Mouse (Mus musculus) CD8-positive naive resting alpha-beta T cell, adult 2 months (primary cell): ENCODE results near the gene Rfx5.
"Not testable (repeated sequence)": the region's sequence is repeated elsewhere in the genome, so short reads cannot be mapped to it uniquely, and the experiment has no call there.

Source experiments
- DNase-seq, 2 experiments: peaks; one replicate each; pipeline ENCODE4 v3.0.0; 2022; ENCODE audit warnings: low read depth in 2 of 2, low spot score in 2 of 2

The Rfx5 gene

DNA sequence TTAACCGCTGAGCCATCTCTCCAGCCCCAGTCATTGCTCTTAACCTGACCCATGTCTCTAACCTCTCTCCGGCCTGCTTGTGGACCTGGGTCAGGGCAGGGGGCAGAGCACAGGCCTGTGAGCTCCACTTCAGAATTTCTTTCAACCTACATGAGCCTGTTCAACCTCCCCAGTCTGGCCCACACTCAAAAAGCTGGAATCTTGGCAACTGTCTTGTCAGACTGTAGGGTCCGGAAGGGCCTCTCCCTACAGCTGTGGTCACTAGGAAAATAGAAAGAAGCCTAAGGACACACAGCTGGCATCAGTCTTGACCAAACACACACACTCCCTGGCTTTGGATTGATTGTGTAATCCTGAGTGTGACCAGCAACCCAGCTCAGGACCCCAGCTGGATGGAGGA is 18.5 kb upstream of the Rfx5 start:
- DNase-seq = not testable (repeated sequence)

GRCm38 (mm10) chr3:94936147-94936546 is 17.7 kb upstream of the Rfx5 start:
- DNase-seq = not testable (repeated sequence)

DNA sequence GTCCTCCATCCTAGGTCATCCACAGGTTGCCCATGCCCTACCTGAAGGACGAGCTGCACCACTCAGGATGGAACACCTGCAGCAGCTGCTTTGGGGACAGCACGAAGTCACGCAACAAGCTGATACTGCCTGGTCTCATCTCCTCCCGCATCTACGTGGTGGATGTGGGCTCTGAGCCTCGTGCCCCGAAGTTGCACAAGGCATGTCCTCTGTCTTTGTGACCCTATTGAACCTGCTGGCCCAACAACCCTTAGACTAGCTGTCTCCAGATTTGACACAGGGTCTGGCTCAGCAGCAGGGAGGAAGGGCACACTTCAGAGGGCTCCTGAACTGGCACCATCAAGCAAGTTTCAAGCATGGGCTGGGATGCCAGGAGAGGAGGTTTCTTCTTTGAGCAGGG is 16.7 kb upstream of the Rfx5 start:
- DNase-seq = not testable (repeated sequence)

DNA sequence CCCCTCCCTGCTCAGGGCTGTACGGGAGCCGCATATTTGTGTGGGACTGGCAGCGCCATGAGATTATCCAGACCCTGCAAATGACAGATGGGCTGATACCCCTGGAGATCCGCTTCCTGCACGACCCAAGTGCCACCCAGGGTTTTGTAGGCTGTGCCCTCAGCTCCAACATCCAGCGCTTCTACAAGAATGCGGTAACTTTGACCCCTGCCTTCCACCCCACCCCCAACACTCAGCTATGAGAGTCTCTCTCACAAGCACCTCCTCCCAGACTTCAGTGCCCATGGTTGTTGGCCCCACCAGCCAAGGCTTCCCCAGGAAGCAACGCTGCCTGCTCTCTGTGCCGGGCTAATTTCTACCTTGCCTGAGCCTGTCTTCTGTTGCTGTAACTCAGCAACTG is 13.8 kb upstream of the Rfx5 start:
- DNase-seq = not testable (repeated sequence)

DNA sequence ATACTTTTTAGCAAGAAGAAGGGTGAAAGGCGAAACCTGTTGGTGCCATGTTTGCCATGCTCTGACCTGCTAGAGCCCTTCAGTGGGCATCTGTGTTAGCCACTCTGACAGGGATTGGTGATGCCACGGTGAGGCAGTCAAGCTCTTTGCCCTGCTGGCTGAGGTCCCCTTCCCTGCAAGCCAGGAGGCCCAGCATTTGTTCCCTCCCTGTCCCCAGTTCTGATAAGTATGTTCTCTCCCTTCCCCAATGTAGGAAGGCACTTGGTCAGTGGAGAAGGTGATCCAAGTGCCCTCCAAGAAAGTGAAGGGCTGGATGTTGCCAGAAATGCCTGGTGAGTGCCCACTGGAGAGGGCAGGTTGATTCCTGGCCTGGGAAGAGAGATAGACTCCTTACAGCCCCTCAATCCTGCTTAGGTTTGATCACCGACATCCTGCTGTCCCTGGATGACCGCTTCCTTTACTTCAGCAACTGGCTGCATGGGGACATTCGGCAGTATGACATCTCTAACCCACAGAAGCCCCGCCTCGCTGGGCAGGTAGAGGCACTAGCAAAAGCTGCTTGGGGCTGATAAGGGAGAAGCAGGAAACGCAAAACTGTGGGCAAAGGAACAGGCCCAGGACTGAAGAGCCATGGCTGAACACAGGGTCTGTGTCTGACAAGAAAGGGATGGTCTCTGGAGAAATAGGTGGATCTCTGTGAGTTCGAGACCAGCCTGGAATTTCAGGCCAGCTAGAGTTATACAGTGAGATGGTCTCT is 11.5 kb upstream of the Rfx5 start:
- not testable (repeated sequence) for DNase-seq

DNA sequence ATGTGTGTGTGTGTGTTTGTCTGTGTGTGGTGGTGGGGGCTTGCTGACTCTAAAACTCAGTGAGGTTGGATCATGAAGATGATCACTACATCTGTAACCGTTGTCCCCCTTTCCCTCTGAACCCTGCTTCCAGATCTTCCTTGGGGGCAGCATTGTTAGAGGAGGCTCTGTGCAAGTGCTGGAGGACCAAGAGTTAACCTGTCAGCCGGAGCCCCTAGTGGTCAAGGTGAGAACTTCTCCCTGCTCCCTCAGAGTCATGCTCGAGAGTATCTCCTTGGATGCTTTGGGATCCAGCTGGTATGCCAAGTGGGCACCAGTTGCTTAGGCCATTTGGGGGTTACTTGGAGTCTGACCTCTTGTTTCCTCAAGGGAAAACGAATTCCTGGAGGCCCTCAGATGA is 10.2 kb upstream of the Rfx5 start:
- not testable (repeated sequence) for DNase-seq

GRCm38 (mm10) chr3:94948066-94948614 is 5.7 kb upstream of the Rfx5 start:
- peak in 1 of 2 experiments; percentile 9 for DNase-seq

GRCm38 (mm10) chr3:94949645-94950044 is 4.2 kb upstream of the Rfx5 start:
- no peak for DNase-seq

- DNase-seq = peak; percentile 23 to 39
Measured at GRCm38 (mm10) chr3:94952806-94953205, 1.1 kb upstream of the Rfx5 start.

GRCm38 (mm10) chr3:94953384-94953763 is 501 bp upstream of the Rfx5 start:
- no peak for DNase-seq

DNA sequence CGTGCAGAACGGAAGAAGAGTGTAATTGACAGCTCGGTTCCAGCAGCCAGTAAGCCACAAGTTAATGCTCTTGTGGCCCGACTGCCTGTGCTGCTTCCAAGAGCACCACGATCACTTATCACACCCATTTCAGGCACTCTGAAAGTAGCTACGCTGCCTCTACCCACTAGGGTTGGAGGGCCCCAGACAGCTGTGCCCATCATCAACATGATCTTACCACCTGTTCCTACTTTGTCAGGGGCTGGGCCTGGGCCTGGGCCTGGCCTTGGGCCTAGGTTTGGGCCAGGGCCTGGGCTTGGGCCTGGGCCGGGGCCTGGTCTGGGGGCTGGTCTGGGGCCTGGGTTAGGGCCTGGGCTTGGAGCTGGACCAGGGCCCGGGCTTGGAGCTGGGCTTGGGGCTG is 4.4 kb downstream of the Rfx5 start:
- DNase-seq = no peak

GRCm38 (mm10) chr3:94959871-94960270 is 6.0 kb downstream of the Rfx5 start:
- no peak for DNase-seq

- DNase-seq = no peak
Measured at GRCm38 (mm10) chr3:94960322-94960721, 6.4 kb downstream of the Rfx5 start.

- no peak for DNase-seq
Measured at GRCm38 (mm10) chr3:94964989-94965388, 11.1 kb downstream of the Rfx5 start.

DNA sequence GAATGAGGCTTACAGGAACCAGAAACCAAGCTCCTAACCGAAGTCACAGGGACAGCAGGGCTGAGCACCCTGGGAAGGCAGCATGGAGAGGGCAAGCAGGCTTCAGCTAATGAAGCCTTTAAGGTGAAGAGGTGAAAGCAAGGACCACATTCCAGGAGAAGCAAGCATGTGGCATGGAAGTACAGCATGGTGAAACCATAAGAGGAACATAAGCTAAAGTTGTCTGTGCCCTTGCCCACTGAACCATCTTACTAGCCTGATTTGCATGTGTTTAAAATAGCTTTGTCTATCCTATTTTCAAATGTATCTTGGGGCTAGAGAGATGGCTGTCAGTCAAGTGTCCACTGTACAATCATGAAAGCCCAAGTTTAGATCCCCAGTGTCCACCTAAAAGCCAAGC is 12.0 kb downstream of the Rfx5 start:
- no peak for DNase-seq

GRCm38 (mm10) chr3:94972552-94972951 is 18.7 kb downstream of the Rfx5 start:
- no peak for DNase-seq

DNA sequence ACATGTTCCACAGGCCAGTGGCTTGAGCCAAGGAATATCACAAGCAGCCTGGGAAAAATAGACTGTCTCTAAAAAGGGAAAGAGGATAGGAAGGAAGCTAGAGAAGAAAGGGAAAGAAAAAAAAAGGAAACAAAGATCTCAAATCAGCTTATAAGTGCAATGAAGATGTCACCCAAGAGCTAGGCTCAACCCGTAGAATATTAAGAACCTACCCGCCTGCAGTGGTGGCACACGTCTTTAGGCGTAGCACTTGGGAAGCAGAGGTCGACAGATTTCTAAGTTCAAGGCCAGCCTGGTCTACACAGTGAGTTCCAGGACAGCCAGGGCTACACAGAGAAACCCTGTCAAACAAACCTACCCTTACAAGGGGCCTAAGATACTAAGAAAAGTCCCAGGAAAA is 19.7 kb downstream of the Rfx5 start:
- DNase-seq = no peak

GRCm38 (mm10) chr3:94974026-94974527 is 20.2 kb downstream of the Rfx5 start:
- DNase-seq = no peak

DNA sequence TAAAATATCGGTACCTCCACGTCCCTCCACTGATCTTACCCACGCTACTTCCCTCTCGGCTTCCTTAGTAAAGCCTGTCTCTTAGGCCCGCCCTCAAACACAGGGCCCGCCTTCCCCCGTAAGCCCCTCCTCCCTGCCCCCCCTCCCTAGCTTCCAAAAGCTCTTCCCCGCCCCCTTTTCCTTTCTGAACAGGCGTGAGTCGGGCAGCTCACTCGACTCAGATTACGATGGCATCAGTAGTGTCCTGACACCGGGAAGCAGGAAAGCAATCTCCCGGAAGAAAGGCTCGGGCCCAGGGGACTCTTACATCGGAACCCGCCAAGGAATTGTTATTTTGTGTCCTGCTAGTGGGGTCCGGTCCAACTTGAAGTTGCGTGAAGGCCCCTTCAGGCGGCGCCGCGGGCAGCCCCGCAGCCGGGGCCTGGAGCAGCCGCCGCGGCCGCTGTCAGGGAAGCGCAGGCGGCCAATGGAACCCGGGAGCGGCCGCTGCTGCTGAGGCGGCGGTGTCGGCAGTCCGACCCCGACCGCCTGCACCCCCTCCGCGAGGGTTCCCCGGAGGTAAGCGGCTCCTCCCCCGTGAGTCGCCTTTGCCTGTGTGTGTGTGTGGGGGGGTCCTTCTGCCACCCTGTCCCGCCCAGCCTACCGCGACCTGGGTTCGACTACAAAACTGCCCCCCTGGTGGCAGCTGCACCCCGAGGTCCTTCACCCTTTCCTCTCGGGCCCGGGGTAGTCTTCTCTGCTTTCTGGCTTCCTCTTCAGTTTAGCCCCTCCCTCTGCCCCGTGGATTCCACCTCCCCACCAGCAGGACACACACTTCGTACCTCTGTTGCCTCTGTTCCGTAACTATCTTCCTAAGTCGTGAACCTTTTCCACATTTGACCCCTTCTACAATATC is 20.9 kb downstream of the Rfx5 start, which contains the start of gene Pi4kb:
Gene Pi4kb, plus strand, starts transcription at position 204 of the 895 bp plus-strand sequence.
- peak; percentile 80 to 92 for DNase-seq

DNA sequence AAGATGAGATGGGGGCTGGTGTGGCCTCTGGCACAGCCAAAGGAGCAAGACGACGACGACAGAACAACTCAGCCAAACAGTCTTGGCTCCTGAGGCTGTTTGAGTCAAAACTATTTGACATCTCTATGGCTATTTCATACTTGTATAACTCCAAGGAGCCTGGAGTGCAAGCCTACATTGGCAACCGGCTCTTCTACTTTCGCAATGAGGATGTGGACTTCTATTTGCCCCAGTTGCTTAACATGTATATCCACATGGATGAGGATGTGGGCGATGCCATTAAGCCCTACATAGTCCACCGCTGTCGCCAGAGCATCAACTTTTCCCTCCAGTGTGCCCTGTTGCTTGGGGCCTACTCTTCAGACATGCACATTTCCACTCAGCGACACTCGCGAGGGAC is 30.4 kb downstream of the Rfx5 start:
- DNase-seq = no peak

- no peak for DNase-seq
Measured at GRCm38 (mm10) chr3:94985513-94985912, 31.6 kb downstream of the Rfx5 start.

- DNase-seq = no peak
Measured at GRCm38 (mm10) chr3:94987578-94987977, 33.7 kb downstream of the Rfx5 start.
